Mouse (Mus musculus): ENCODE measurements around the gene Klf1.
A peak's percentile ranks its signal among the peaks of the same experiment; 100 is the strongest.

Klf1 gene

DNA sequence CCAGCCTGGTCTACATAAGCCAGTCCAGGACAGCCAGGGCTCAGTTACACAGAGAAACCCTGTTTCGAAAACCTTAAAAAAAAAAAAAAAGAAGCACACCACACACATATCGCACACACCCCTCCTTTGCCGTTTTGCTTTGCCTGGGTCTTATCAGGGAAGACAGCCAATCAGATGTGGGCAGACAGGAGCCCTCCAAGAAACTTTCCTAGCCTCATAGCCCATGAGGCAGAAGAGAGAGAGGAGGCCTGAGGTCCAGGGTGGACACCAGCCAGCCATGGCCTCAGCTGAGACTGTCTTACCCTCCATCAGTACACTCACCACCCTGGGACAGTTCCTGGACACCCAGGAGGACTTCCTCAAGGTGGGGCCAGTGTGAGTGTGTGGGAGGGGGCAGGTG, at the start of gene Klf1:
Gene Klf1, plus strand, starts transcription at position 177 of the 400 bp plus-strand sequence.
- DNase-seq: no peak

- no peak for DNase-seq
These were observed 45.3 kb upstream of the Klf1 start for GRCm38 (mm10) chr8:84856434-84856833.

DNA sequence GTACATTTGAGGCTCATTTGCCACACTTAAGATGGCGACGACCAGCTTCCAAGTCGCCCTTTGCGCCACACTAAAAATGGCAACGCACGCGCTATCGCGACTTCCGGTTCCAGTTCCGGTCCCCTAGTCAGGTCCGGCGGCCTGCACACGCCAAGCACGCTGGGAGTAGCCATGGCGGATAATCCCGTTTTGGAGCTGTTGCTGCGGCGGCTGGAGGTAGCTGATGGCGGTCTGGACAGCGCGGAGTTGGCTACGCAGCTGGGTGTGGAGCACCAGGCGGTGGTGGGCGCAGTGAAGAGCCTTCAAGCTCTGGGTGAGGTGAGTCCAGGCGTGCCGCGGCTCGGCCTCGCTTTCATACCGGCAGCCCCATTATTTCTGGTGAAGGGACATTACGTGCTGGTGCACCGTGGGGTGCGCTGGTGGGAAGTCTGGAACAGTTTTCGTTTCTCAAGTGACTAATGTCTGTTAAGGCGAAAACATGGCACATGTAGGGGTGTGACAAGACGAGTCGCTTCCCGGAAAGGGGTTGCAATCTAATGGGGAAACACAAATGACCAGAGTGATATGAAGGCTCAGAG, 44.8 kb upstream of the Klf1 start, which contains the start of gene Farsa:
Gene Farsa, plus strand, starts transcription at position 126 of the 578 bp plus-strand sequence.
- DNase-seq: peak; percentile 96

GRCm38 (mm10) chr8:84871376-84872308, 30.1 kb upstream of the Klf1 start, which contains the start of gene Syce2:
TSS of gene Syce2 (plus strand) at chr8:84872111.
- peak; percentile 80 for DNase-seq

DNA sequence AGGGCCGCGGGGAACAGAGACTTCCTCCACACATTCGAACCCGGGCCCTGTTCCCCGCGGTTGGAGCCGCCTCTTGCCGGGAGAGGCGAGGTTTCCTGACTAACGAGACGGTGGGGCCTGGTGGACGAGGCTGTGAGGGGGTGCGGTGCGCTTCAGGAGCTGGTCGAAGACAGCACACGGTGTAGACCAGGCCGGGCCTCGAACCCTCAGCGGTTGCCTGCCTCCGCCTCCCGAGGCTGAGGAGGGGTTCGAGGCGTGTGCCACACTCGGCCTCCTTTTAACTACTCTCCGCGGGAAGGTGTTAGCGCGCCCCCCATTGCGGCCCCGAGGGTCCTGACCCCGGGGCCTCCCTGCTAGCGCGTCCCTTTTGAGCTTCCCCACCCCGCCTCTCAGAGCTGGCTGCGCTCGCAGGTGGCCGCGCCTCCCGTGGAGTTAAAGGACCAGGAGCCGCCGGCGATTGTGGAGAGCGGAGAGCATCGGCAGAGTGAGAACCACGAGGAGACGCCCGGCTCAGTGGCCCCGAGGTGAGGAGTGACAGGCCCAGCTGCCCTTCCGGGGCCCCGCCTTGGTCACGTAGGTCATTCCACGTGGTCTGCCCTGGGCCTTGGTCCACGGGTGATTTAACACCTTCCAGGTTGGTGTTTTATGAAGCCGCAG, 29.3 kb upstream of the Klf1 start:
- peak; percentile 34 for DNase-seq

- no peak for DNase-seq
These were observed 28.7 kb upstream of the Klf1 start for GRCm38 (mm10) chr8:84873016-84873415.

DNA sequence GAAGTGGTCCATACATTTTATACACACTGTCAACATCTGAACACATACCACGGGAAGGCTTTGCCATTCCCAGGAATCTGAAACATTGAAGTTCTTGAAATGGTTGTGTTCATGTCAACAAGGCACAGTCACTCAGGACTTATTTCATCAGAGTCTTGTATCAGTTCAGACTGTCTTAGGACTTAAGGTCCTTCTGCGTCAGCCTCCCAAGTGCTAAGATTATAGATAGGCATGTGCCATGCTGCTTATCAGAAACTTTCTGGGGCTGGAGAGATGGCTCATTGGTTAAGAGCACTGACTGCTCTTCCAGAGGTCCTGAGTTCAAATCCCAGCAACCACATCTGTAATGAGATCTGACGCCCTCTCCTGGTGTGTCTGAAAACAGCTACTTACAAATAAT, 27.4 kb upstream of the Klf1 start:
- DNase-seq: no peak

- no peak for DNase-seq
These were observed 24.3 kb upstream of the Klf1 start for GRCm38 (mm10) chr8:84877297-84878035.

DNA sequence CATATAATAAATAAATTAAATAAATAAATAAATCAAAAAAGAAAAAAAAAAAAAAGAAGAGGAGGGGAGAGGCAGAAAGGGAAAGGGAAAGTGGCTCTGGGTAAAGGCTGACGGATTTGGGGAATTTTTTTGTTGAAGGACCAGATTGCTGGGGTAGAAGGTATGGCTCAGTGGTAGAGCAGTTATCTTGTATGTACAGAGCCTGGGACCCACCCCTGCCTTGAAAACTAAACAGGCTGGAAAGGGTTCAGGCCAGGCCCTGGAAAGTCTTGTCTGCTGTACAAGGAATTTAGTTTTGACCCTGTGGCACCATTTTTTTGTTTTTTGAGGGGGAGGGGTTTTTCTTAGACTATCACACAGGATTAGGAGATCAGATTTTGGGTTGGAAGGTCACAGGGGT, 22.8 kb upstream of the Klf1 start:
- DNase-seq: no peak

DNA sequence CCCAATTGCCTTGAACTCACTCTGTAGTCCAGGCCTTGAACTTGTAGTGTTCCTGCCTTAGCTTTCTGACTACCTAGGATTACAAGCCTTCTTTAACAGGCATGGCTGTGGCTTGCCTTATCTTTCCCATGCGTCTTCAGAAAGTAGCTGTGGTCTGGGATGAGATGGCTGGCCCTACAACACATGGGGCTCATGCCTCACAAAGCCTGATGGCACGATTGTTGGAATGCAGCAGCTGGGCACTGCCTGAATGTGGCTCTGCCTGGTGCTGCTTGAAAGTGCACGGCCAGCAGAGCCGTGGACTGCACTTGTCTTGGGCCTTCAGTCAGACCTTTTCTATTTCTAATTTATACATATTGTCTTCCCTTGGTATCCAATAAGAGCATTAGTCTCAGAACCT, 17.0 kb upstream of the Klf1 start:
- no peak for DNase-seq

DNA sequence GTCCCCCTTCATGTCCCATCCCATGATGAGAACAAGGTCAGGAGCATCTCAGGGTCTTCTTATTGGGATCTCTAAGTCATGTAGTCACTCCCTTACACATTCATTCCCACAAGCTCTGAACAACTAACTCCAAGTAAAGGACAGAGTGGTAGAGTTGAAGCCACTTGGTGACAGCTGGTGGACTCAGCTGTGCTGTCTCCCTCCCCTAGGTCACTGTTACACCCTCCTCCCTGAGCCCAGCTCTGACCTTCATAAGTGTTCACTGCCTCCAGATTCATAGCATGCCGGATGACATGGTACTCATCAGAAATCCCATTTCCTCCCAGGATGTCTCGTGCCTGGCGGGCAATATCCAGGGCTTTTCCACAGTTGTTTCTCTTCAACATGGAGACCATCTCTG, 13.4 kb upstream of the Klf1 start:
- no peak for DNase-seq

DNA sequence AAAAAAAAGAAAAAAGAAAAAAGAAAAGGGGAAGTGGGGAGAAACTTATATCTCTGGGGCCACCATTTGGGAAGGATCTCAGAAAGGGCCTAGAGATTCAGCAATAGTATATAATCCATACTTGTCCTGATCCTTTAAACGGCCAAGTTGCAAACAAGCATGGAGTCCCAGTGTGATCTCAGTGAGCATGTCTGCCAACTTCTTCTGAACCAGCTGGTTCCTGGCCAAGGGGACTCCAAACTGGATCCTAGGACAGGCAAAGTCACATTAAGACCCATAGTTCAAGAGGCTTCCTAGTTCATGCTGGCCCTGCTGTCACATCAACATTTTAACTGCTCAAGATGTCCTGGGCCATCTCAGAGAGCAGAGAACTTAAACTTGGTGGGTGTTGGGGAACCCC, 12.6 kb upstream of the Klf1 start:
- no peak for DNase-seq

GRCm38 (mm10) chr8:84892993-84893708, 8.6 kb upstream of the Klf1 start:
- peak; percentile 86 for DNase-seq

- DNase-seq: peak; percentile 99
These were observed 8.0 kb upstream of the Klf1 start, which contains the start of gene Gcdh for GRCm38 (mm10) chr8:84893709-84894134. TSS of gene Gcdh (minus strand) at chr8:84893921.

DNA sequence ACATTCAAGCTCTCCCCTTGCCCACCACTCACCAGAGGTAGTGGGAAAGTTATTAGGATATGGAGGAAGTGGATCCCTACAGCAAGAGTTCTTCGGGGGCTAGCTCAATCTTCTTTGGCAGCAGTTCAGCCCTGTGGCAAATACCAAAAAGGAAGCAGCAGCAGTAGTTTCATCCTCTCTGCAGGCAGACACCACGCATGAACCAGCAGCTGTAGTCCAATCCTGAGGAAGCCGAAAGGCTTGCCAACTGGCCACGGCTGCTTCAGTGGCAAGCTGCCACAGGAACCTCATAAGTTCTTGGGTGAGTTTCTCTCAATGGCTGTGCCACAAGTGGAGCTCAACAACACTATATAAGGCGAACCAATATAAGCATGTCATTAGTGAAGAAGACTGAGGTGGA, 5.8 kb upstream of the Klf1 start:
- DNase-seq: no peak

- DNase-seq: no peak
These were observed 657 bp upstream of the Klf1 start for GRCm38 (mm10) chr8:84901071-84901470.

GRCm38 (mm10) chr8:84902367-84902919, 715 bp downstream of the Klf1 start:
- peak; percentile 28 for DNase-seq

- DNase-seq: peak; percentile 97
These were observed 1.4 kb downstream of the Klf1 start for GRCm38 (mm10) chr8:84902920-84903661.

- DNase-seq: no peak
These were observed 2.6 kb downstream of the Klf1 start for GRCm38 (mm10) chr8:84904351-84904750.

DNA sequence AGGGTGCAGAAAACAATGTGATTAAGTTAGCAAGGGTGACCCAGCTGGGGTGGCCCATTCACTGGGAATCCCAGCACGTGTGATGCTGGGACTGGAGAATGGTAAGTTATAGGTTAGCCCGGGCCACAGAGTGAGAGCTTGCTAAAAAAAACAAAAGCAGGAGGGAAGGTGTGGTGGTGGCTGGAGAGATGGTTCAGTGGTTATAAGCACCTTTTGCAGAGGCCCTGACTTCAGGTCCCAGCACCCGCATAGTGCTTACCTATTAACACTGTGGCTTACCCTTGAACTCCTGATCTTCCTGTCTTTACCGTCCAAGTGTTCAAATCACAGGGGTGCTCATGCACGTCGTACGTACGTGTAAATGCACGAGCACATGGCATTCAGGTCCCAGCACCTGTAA, 5.3 kb downstream of the Klf1 start:
- no peak for DNase-seq

DNA sequence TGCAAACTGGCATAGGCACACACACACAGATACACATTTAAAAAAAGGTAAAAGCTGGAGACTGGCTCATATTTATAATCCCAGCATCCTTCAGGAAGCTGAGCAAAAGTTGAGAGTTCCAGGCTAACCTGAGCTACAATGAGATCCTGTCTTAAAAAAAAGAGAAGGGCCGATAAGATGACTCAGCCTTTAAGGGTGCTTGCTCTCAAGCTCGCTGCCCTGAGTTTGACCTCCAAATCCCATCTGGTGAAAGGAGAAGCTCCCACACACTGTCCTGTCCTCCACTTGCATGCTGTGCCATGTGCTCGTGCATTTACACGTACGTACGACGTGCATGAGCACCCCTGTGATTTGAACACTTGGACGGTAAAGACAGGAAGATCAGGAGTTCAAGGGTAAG, 5.8 kb downstream of the Klf1 start:
- DNase-seq: no peak

Measured in kidney, adult 9 months (tissue).